Mouse (Mus musculus) small intestine, adult 2 months (tissue): ENCODE data around the gene E2f6.

Experiments used
- CTCF ChIP-seq: fragments of 200-500 bp; IDR thresholded peaks from 2 replicates; pipeline ENCODE4 v1.5.1; 2012; ENCODE audit warnings: low read depth, mild to moderate bottlenecking, control low read depth, inconsistent platforms, low read length, moderate library complexity, mixed read lengths; ENCODE audit not compliant: insufficient replicate concordance, insufficient read length; ENCODE audit errors: extremely low read depth
- POLR2A ChIP-seq: fragments of 200-500 bp; IDR thresholded peaks from 2 replicates; pipeline ENCODE4 v1.6.1; 2012; ENCODE audit warnings: low read depth, mild to moderate bottlenecking, control low read depth, inconsistent platforms, low read length, moderate library complexity

DNA sequence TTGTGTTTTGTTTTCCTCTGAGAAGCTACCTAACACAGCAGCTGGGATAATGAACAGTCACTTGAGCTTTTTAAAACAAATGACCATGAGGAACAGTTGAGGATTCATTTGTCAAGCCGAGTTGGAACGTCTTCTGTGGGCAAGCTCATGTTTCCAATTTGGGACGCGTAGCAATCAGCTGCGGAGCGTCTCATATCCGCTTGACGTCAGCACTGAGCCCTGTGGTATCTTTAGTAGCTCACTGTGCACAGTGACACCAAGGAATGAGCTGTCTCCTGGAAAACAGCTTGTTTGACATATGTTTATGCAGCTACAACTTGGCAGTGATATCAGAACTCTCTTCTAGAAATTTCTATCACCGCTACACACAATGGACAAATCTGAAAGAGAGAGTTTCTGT, 25.4 kb downstream of the E2f6 start:
- TF ChIP-seq POLR2A = no peak
- no peak for TF ChIP-seq CTCF
